Mouse (Mus musculus): ENCODE results near the gene Rpl37.

The Rpl37 gene

GRCm38 (mm10) chr15:5156355-5156754, 39.9 kb downstream of the Rpl37 start:
- no peak for DNase-seq

- DNase-seq: no peak
Measured at GRCm38 (mm10) chr15:5157386-5157785, 40.9 kb downstream of the Rpl37 start.

- DNase-seq: no peak
Measured at GRCm38 (mm10) chr15:5158827-5159226, 42.4 kb downstream of the Rpl37 start.

- DNase-seq: no peak
Measured at GRCm38 (mm10) chr15:5165121-5165773, 48.8 kb downstream of the Rpl37 start.
